Mouse (Mus musculus): Measurements from ENCODE around the gene Aire. TPM values are rescaled to one million over a fixed set of nuclear protein-coding genes. Genes with fewer than 3 reads are reported as not detected.

The Aire gene
- polyA plus RNA-seq (2014; fragmentation: Nextera tagmentation; extraction: Ambion mirVana): 0.16 TPM in 1 of 2 replicates, not detected in the other

GRCm38 (mm10) chr10:78043406-78043836, at the start of gene Aire:
Gene Aire, minus strand, starts transcription at chr10:78043610.
- Histone ChIP-seq H3K4me2 (ENCODE audit: low read length) (peak within 1 kb of the TSS; percentile 56), H3K9me3 (ENCODE audit: control insufficient read depth, low read length) (no peaks in the 10 kb centered on the region), H3K9ac (ENCODE audit: low read length) (peak within 1 kb of the TSS; percentile 25; the same call in 1 of the 2 replicates), H3K36me3 (ENCODE audit: control insufficient read depth, insufficient read depth, low read length) (no peaks in the 10 kb centered on the region), H3K27ac (replicated peaks in 1 of 2; ENCODE audit: control insufficient read depth in 1 of 2, insufficient read depth in 1 of 2, low read depth in 2 of 2, low read length in 2 of 2) (no peak within 1 kb of the TSS), H3K4me1 (ENCODE audit: control insufficient read depth in 2 of 2, insufficient read depth in 2 of 2, low read length in 2 of 2) (peaks cover 2 to 3% of the 10 kb centered on the region in 2 experiments; a peak in 2 of 4 replicates), H3K4me3 (ENCODE audit: control insufficient read depth in 1 of 2, insufficient read depth in 1 of 2, low read depth in 1 of 2, low read length in 2 of 2) (peak within 1 kb of the TSS; percentile 6 to 15; a peak in 3 of 4 replicates), H3K27me3 (ENCODE audit: control insufficient read depth, insufficient read depth, low read length) (peaks cover 5% of the 10 kb centered on the region)
- whole genome bisulfite sequencing: 2% methylated on average over 27 of the region's 27 CpGs
- no peak for ATAC-seq (ENCODE audit: insufficient number of reproducible peaks, insufficient read depth, low FRiP score, low read depth)

- Histone ChIP-seq H3K27ac (replicated peaks in 1 of 2; ENCODE audit: control insufficient read depth in 1 of 2, insufficient read depth in 1 of 2, low read depth in 2 of 2, low read length in 2 of 2) (no peak overlapping the region), H3K36me3 (ENCODE audit: control insufficient read depth, insufficient read depth, low read length) (no peaks in the 10 kb centered on the region), H3K9me3 (ENCODE audit: control insufficient read depth, low read length) (no peaks in the 10 kb centered on the region), H3K4me2 (ENCODE audit: low read length) (no peak overlapping the region), H3K4me3 (ENCODE audit: control insufficient read depth in 1 of 2, insufficient read depth in 1 of 2, low read depth in 1 of 2, low read length in 2 of 2) (no peak overlapping the region), H3K4me1 (ENCODE audit: control insufficient read depth in 2 of 2, insufficient read depth in 2 of 2, low read length in 2 of 2) (no peaks in the 10 kb centered on the region; a peak in 1 of 4 replicates), H3K9ac (ENCODE audit: low read length) (no peak overlapping the region), H3K27me3 (ENCODE audit: control insufficient read depth, insufficient read depth, low read length) (no peaks in the 10 kb centered on the region)
- WGBS: 91% methylated on average over 13 of the region's 13 CpGs
- ATAC-seq (ENCODE audit: insufficient number of reproducible peaks, insufficient read depth, low FRiP score, low read depth): no peak
Observed at GRCm38 (mm10) chr10:78092725-78093029, 49.3 kb upstream of the Aire start.

- Histone ChIP-seq H3K4me1 (ENCODE audit: control insufficient read depth in 2 of 2, insufficient read depth in 2 of 2, low read length in 2 of 2) (no peaks in the 10 kb centered on the region; a peak in 1 of 4 replicates), H3K4me2 (ENCODE audit: low read length) (no peak overlapping the region), H3K27ac (replicated peaks in 1 of 2; ENCODE audit: control insufficient read depth in 1 of 2, insufficient read depth in 1 of 2, low read depth in 2 of 2, low read length in 2 of 2) (no peak overlapping the region), H3K9ac (ENCODE audit: low read length) (no peak overlapping the region), H3K9me3 (ENCODE audit: control insufficient read depth, low read length) (no peaks in the 10 kb centered on the region), H3K4me3 (ENCODE audit: control insufficient read depth in 1 of 2, insufficient read depth in 1 of 2, low read depth in 1 of 2, low read length in 2 of 2) (no peak overlapping the region), H3K27me3 (ENCODE audit: control insufficient read depth, insufficient read depth, low read length) (no peaks in the 10 kb centered on the region), H3K36me3 (ENCODE audit: control insufficient read depth, insufficient read depth, low read length) (no peaks in the 10 kb centered on the region)
- 77% methylated on average over 23 of the region's 23 CpGs for WGBS
- ATAC-seq (ENCODE audit: insufficient number of reproducible peaks, insufficient read depth, low FRiP score, low read depth): no peak
Observed at GRCm38 (mm10) chr10:78091865-78092724, 48.7 kb upstream of the Aire start.

- Histone ChIP-seq H3K4me1 (ENCODE audit: control insufficient read depth in 2 of 2, insufficient read depth in 2 of 2, low read length in 2 of 2) (no peaks in the 10 kb centered on the region; a peak in 1 of 4 replicates), H3K27me3 (ENCODE audit: control insufficient read depth, insufficient read depth, low read length) (no peaks in the 10 kb centered on the region), H3K9ac (ENCODE audit: low read length) (no peak overlapping the region), H3K9me3 (ENCODE audit: control insufficient read depth, low read length) (no peaks in the 10 kb centered on the region), H3K4me3 (ENCODE audit: control insufficient read depth in 1 of 2, insufficient read depth in 1 of 2, low read depth in 1 of 2, low read length in 2 of 2) (no peak overlapping the region), H3K27ac (replicated peaks in 1 of 2; ENCODE audit: control insufficient read depth in 1 of 2, insufficient read depth in 1 of 2, low read depth in 2 of 2, low read length in 2 of 2) (no peak overlapping the region), H3K36me3 (ENCODE audit: control insufficient read depth, insufficient read depth, low read length) (no peaks in the 10 kb centered on the region), H3K4me2 (ENCODE audit: low read length) (no peak overlapping the region)
- no peak for ATAC-seq (ENCODE audit: insufficient number of reproducible peaks, insufficient read depth, low FRiP score, low read depth)
- 73% methylated on average over 4 of the region's 4 CpGs for WGBS
Observed at GRCm38 (mm10) chr10:78090706-78091491, 47.5 kb upstream of the Aire start.

- Histone ChIP-seq H3K36me3 (ENCODE audit: control insufficient read depth, insufficient read depth, low read length) (no peaks in the 10 kb centered on the region), H3K27me3 (ENCODE audit: control insufficient read depth, insufficient read depth, low read length) (no peaks in the 10 kb centered on the region), H3K9ac (ENCODE audit: low read length) (no peak overlapping the region), H3K9me3 (ENCODE audit: control insufficient read depth, low read length) (no peaks in the 10 kb centered on the region), H3K4me1 (ENCODE audit: control insufficient read depth in 2 of 2, insufficient read depth in 2 of 2, low read length in 2 of 2) (no peaks in the 10 kb centered on the region; a peak in 1 of 4 replicates), H3K4me2 (ENCODE audit: low read length) (no peak overlapping the region), H3K4me3 (ENCODE audit: control insufficient read depth in 1 of 2, insufficient read depth in 1 of 2, low read depth in 1 of 2, low read length in 2 of 2) (no peak overlapping the region), H3K27ac (replicated peaks in 1 of 2; ENCODE audit: control insufficient read depth in 1 of 2, insufficient read depth in 1 of 2, low read depth in 2 of 2, low read length in 2 of 2) (no peak overlapping the region)
- 18% methylated on average over 6 of the region's 6 CpGs for WGBS
- ATAC-seq (ENCODE audit: insufficient number of reproducible peaks, insufficient read depth, low FRiP score, low read depth): no peak; the same call in 1 of the 2 replicates
Observed at GRCm38 (mm10) chr10:78090246-78090645, 46.8 kb upstream of the Aire start.

GRCm38 (mm10) chr10:78087101-78087511, 43.7 kb upstream of the Aire start:
- Histone ChIP-seq H3K4me2 (ENCODE audit: low read length) (no peak overlapping the region), H3K9ac (ENCODE audit: low read length) (no peak overlapping the region), H3K4me1 (ENCODE audit: control insufficient read depth in 2 of 2, insufficient read depth in 2 of 2, low read length in 2 of 2) (no peaks in the 10 kb centered on the region; a peak in 1 of 4 replicates), H3K27ac (replicated peaks in 1 of 2; ENCODE audit: control insufficient read depth in 1 of 2, insufficient read depth in 1 of 2, low read depth in 2 of 2, low read length in 2 of 2) (no peak overlapping the region), H3K36me3 (ENCODE audit: control insufficient read depth, insufficient read depth, low read length) (no peaks in the 10 kb centered on the region), H3K4me3 (ENCODE audit: control insufficient read depth in 1 of 2, insufficient read depth in 1 of 2, low read depth in 1 of 2, low read length in 2 of 2) (no peak overlapping the region), H3K9me3 (ENCODE audit: control insufficient read depth, low read length) (no peaks in the 10 kb centered on the region), H3K27me3 (ENCODE audit: control insufficient read depth, insufficient read depth, low read length) (no peaks in the 10 kb centered on the region)
- WGBS: 73% methylated on average over 6 of the region's 6 CpGs
- no peak for ATAC-seq (ENCODE audit: insufficient number of reproducible peaks, insufficient read depth, low FRiP score, low read depth)

GRCm38 (mm10) chr10:78086444-78087061, 43.1 kb upstream of the Aire start:
- H3K36me3 ChIP-seq (ENCODE audit: control insufficient read depth, insufficient read depth, low read length): no peaks in the 10 kb centered on the region
- no peaks in the 10 kb centered on the region; a peak in 1 of 4 replicates for H3K4me1 ChIP-seq (ENCODE audit: control insufficient read depth in 2 of 2, insufficient read depth in 2 of 2, low read length in 2 of 2)
- no peaks in the 10 kb centered on the region for H3K27me3 ChIP-seq (ENCODE audit: control insufficient read depth, insufficient read depth, low read length)
- no peak overlapping the region for H3K4me2 ChIP-seq (ENCODE audit: low read length)
- no peak overlapping the region for H3K4me3 ChIP-seq (ENCODE audit: control insufficient read depth in 1 of 2, insufficient read depth in 1 of 2, low read depth in 1 of 2, low read length in 2 of 2)
- H3K27ac ChIP-seq (replicated peaks in 1 of 2; ENCODE audit: control insufficient read depth in 1 of 2, insufficient read depth in 1 of 2, low read depth in 2 of 2, low read length in 2 of 2): no peak overlapping the region
- H3K9ac ChIP-seq (ENCODE audit: low read length): no peak overlapping the region
- H3K9me3 ChIP-seq (ENCODE audit: control insufficient read depth, low read length): no peaks in the 10 kb centered on the region
- no peak for ATAC-seq (ENCODE audit: insufficient number of reproducible peaks, insufficient read depth, low FRiP score, low read depth)
- 66% methylated on average over 10 of the region's 10 CpGs for WGBS

Measured in heart, embryonic 14.5 days (tissue).